Mouse (Mus musculus) A20 (cell line): ENCODE measurements at regions not wholly inside any gene's neighbourhood (a gene's known extent, or its start where the extent isn't known, plus 50 kb on each side); places are given as distances from the start of the nearest gene placed in this dataset.
A peak's percentile ranks its signal among the peaks of the same experiment; 100 is the strongest.

Experiments
- DNase-seq: peaks from one replicate; pipeline ENCODE4 v3.0.0-alpha.2; 2011; ENCODE audit warnings: low read depth, low spot score

- no peak for DNase-seq
Measured at GRCm38 (mm10) chr3:64898610-64899009, 54.0 kb upstream of the Vmn2r7 start.

GRCm38 (mm10) chr3:64901317-64901892 lies 56.8 kb upstream of the Vmn2r7 start:
- DNase-seq, result no peak

- DNase-seq, result no peak
Measured at GRCm38 (mm10) chr3:64949307-64949706, 104.7 kb upstream of the Vmn2r7 start.

- DNase-seq, result no peak
Measured at GRCm38 (mm10) chr3:64964667-64965415, 120.3 kb upstream of the Vmn2r7 start.

- DNase-seq, result no peak
Measured at GRCm38 (mm10) chr3:64965416-64965980, 120.9 kb upstream of the Vmn2r7 start.

- DNase-seq, result no peak
Measured at GRCm38 (mm10) chr3:64968275-64968674, 123.7 kb upstream of the Vmn2r7 start.

GRCm38 (mm10) chr3:64984369-64984768 lies 124.8 kb upstream of the Kcnab1 start:
- no peak for DNase-seq

GRCm38 (mm10) chr3:64987665-64988064 lies 121.5 kb upstream of the Kcnab1 start:
- peak; percentile 3 for DNase-seq

- DNase-seq, result no peak
Measured at GRCm38 (mm10) chr3:64996451-64996850, 112.7 kb upstream of the Kcnab1 start.

- DNase-seq, result no peak
Measured at GRCm38 (mm10) chr3:64997552-64997951, 111.6 kb upstream of the Kcnab1 start.

GRCm38 (mm10) chr3:65001131-65001530 lies 108.1 kb upstream of the Kcnab1 start:
- DNase-seq, result no peak

- DNase-seq, result peak; percentile 35
Measured at GRCm38 (mm10) chr3:65002578-65002977, 106.6 kb upstream of the Kcnab1 start.

- no peak for DNase-seq
Measured at GRCm38 (mm10) chr3:65006127-65006526, 103.1 kb upstream of the Kcnab1 start.

- DNase-seq, result no peak
Measured at GRCm38 (mm10) chr3:65006565-65006964, 102.6 kb upstream of the Kcnab1 start.

- DNase-seq, result no peak
Measured at GRCm38 (mm10) chr3:65023876-65024275, 85.3 kb upstream of the Kcnab1 start.

- no peak for DNase-seq
Measured at GRCm38 (mm10) chr3:65037626-65038025, 71.6 kb upstream of the Kcnab1 start.

GRCm38 (mm10) chr3:65047879-65048278 lies 61.3 kb upstream of the Kcnab1 start:
- DNase-seq, result no peak

- DNase-seq, result no peak
Measured at GRCm38 (mm10) chr3:65055401-65055800, 53.8 kb upstream of the Kcnab1 start.
